Mouse (Mus musculus): ENCODE results near the gene Hoxa9. TPM values are rescaled to one million over a fixed set of nuclear protein-coding genes. Genes with fewer than 3 reads are reported as not detected.
A peak's percentile ranks its signal among the peaks of the same experiment; 100 is the strongest.

Hoxa9 gene
- polyA plus RNA-seq, 1 experiment from 2014 or later: 77.4 TPM

GRCm38 (mm10) chr6:52225612-52226568 is 5.0 kb downstream of the Hoxa9 start:
- Histone ChIP-seq H3K27ac (peak overlapping the region; percentile 99), H3K4me3 (replicated peaks) (peak overlapping the region; percentile 89), H3K27me3 (no peaks in the 10 kb centered on the region), H3K9ac (replicated peaks) (peak overlapping the region; percentile 100), H3K4me2 (peak overlapping the region; percentile 96), H3K36me3 (peaks cover 32% of the 10 kb centered on the region), H3K4me1 (replicated peaks) (peaks cover 13% of the 10 kb centered on the region), H3K9me3 (no peaks in the 10 kb centered on the region)
- ATAC-seq (ENCODE audit: insufficient number of reproducible peaks, insufficient read depth, low FRiP score, low TSS enrichment, low read depth): peak; percentile 64
- WGBS: under 1% methylated on average over 66 of the region's 69 CpGs

- H3K27ac ChIP-seq: peak overlapping the region; percentile 99
- peaks cover 21% of the 10 kb centered on the region for H3K4me1 ChIP-seq (replicated peaks)
- H3K27me3 ChIP-seq: no peaks in the 10 kb centered on the region
- H3K36me3 ChIP-seq: peaks cover 27% of the 10 kb centered on the region
- WGBS: under 1% methylated on average over 36 of the region's 36 CpGs
- no peak for ATAC-seq (ENCODE audit: insufficient number of reproducible peaks, insufficient read depth, low FRiP score, low TSS enrichment, low read depth)
- H3K9me3 ChIP-seq: no peaks in the 10 kb centered on the region
- H3K4me2 ChIP-seq: peak overlapping the region; percentile 96
- H3K4me3 ChIP-seq (replicated peaks): peak overlapping the region; percentile 89
- H3K9ac ChIP-seq (replicated peaks): peak overlapping the region; percentile 100
These were observed 5.8 kb downstream of the Hoxa9 start for GRCm38 (mm10) chr6:52224895-52225611.

GRCm38 (mm10) chr6:52223939-52224760 is 6.7 kb downstream of the Hoxa9 start:
- Histone ChIP-seq H3K4me1 (replicated peaks) (peaks cover 29% of the 10 kb centered on the region), H3K4me3 (replicated peaks) (peak overlapping the region; percentile 89), H3K9me3 (no peaks in the 10 kb centered on the region), H3K27me3 (no peaks in the 10 kb centered on the region), H3K36me3 (peaks cover 20% of the 10 kb centered on the region), H3K4me2 (peak overlapping the region; percentile 96), H3K9ac (replicated peaks) (peak overlapping the region; percentile 100), H3K27ac (peak overlapping the region; percentile 99)
- ATAC-seq (ENCODE audit: insufficient number of reproducible peaks, insufficient read depth, low FRiP score, low TSS enrichment, low read depth): no peak
- WGBS: under 1% methylated on average over 24 of the region's 24 CpGs

- H3K4me1 ChIP-seq (replicated peaks): peaks cover 44% of the 10 kb centered on the region
- peak overlapping the region; percentile 89 for H3K4me3 ChIP-seq (replicated peaks)
- ATAC-seq (ENCODE audit: insufficient number of reproducible peaks, insufficient read depth, low FRiP score, low TSS enrichment, low read depth): no peak
- H3K9me3 ChIP-seq: no peaks in the 10 kb centered on the region
- 2% methylated on average over 13 of the region's 13 CpGs for WGBS
- H3K9ac ChIP-seq (replicated peaks): peak overlapping the region; percentile 100
- H3K4me2 ChIP-seq: peak overlapping the region; percentile 96
- peaks cover 14% of the 10 kb centered on the region for H3K36me3 ChIP-seq
- H3K27ac ChIP-seq: peak overlapping the region; percentile 99
- no peaks in the 10 kb centered on the region; the same call in 1 of the 2 replicates for H3K27me3 ChIP-seq
These were observed 8.2 kb downstream of the Hoxa9 start for GRCm38 (mm10) chr6:52222729-52223128.

- Histone ChIP-seq H3K27ac (peak overlapping the region; percentile 99), H3K36me3 (peaks cover 14% of the 10 kb centered on the region), H3K9me3 (no peaks in the 10 kb centered on the region), H3K4me3 (replicated peaks) (peak overlapping the region; percentile 89), H3K4me2 (peak overlapping the region; percentile 96), H3K27me3 (no peaks in the 10 kb centered on the region; the same call in 1 of the 2 replicates), H3K9ac (replicated peaks) (peak overlapping the region; percentile 100), H3K4me1 (replicated peaks) (peaks cover 45% of the 10 kb centered on the region)
- peak; percentile 34 for ATAC-seq (ENCODE audit: insufficient number of reproducible peaks, insufficient read depth, low FRiP score, low TSS enrichment, low read depth)
- under 1% methylated on average over 21 of the region's 21 CpGs for WGBS
These were observed 8.8 kb downstream of the Hoxa9 start for GRCm38 (mm10) chr6:52221993-52222685.

GRCm38 (mm10) chr6:52221337-52221992 is 9.4 kb downstream of the Hoxa9 start, which contains the start of gene Hoxa7:
Gene Hoxa7 (minus strand): TSS chr6:52221854.
- H3K27ac ChIP-seq: peak within 1 kb of the TSS; percentile 99
- H3K9ac ChIP-seq (replicated peaks): peak within 1 kb of the TSS; percentile 100
- peaks cover 40% of the 10 kb centered on the region for H3K4me1 ChIP-seq (replicated peaks)
- peak within 1 kb of the TSS; percentile 96 for H3K4me2 ChIP-seq
- WGBS: under 1% methylated on average over 46 of the region's 46 CpGs
- peak within 1 kb of the TSS; percentile 89 for H3K4me3 ChIP-seq (replicated peaks)
- no peaks in the 10 kb centered on the region for H3K9me3 ChIP-seq
- peak; percentile 38 for ATAC-seq (ENCODE audit: insufficient number of reproducible peaks, insufficient read depth, low FRiP score, low TSS enrichment, low read depth)
- H3K27me3 ChIP-seq: no peaks in the 10 kb centered on the region; the same call in 1 of the 2 replicates
- H3K36me3 ChIP-seq: peaks cover 14% of the 10 kb centered on the region

- H3K4me2 ChIP-seq: peak overlapping the region; percentile 96
- H3K9me3 ChIP-seq: no peaks in the 10 kb centered on the region
- H3K27me3 ChIP-seq: no peaks in the 10 kb centered on the region; the same call in 1 of the 2 replicates
- peaks cover 45% of the 10 kb centered on the region for H3K4me1 ChIP-seq (replicated peaks)
- H3K9ac ChIP-seq (replicated peaks): peak overlapping the region; percentile 100
- peak overlapping the region; percentile 99 for H3K27ac ChIP-seq
- ATAC-seq (ENCODE audit: insufficient number of reproducible peaks, insufficient read depth, low FRiP score, low TSS enrichment, low read depth): no peak
- peaks cover 14% of the 10 kb centered on the region for H3K36me3 ChIP-seq
- H3K4me3 ChIP-seq (replicated peaks): peak overlapping the region; percentile 89
- 2% methylated on average over 12 of the region's 12 CpGs for WGBS
These were observed 10.0 kb downstream of the Hoxa9 start for GRCm38 (mm10) chr6:52220865-52221310.

- Histone ChIP-seq H3K9me3 (no peaks in the 10 kb centered on the region), H3K9ac (replicated peaks) (peak overlapping the region; percentile 100), H3K4me1 (replicated peaks) (peaks cover 52% of the 10 kb centered on the region), H3K4me3 (replicated peaks) (peak overlapping the region; percentile 89), H3K36me3 (peaks cover 13% of the 10 kb centered on the region), H3K27me3 (peaks cover under 1% of the 10 kb centered on the region), H3K27ac (peak overlapping the region; percentile 99), H3K4me2 (peak overlapping the region; percentile 96)
- ATAC-seq (ENCODE audit: insufficient number of reproducible peaks, insufficient read depth, low FRiP score, low TSS enrichment, low read depth): no peak
- 5% methylated on average over 32 of the region's 32 CpGs for WGBS
These were observed 10.7 kb downstream of the Hoxa9 start for GRCm38 (mm10) chr6:52220003-52220864.

All from limb, embryonic 12.5 days (tissue).